Mouse (Mus musculus) neutrophil, adult 65 days (primary cell): ENCODE results near the gene B3gnt8. TPM values are rescaled to one million over a fixed set of nuclear protein-coding genes. Genes with fewer than 3 reads are reported as not detected.

Experiments used
- total RNA-seq: library from RNA; stranded (reverse); gene quantifications from 2 replicates; pipeline ENCODE4 v1.2.4, GENCODE M21; 2023

B3gnt8 gene
- total RNA-seq, result 14.4 and 15.7 TPM in 2 replicates

DNA sequence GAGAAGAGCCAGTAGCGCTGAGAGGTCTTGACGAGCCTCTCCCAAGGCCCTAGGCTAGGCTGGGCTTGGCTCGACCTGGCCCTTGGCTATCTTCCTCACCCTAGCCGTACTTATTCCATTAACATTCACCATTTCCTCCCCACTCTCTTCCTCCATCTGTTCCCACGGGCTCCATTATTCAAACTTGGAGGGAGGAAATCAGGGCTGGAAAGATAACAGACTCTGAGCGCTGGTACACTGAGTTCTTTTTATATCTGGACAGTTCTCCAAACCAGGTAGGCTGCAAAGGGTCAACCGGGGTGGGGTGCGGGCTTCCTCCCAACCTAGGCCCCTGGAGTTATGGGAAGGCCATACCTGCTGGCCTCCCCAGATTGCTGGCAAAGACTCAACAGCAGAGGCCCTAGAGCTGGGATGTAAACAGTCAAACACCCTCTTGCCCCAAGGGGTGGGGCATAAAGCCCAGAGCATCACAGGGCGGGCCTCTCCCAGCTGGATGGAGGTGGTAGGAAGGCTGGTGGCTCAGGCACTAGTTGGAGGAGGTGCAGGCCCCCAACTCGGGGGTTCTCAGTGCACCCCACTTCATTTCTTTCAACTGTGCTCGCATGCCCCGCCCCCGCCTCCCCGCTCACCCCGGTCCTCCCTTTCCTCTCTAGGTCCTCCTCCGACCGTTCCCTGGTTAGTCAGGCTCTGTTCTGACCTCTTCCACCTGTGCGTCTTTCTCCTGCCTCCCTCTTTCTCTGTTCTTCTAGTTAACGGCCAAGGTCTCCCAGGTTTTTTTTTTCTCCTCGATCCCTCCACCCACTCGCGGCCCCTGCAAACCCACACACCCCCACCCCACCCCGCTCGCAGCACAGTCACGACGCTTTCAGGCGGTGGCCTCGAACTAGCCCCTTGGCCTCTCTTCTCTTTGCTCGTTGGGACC, at the start of gene B3gnt8:
TSS of gene B3gnt8 (plus strand) at position 146 of the 922 bp plus-strand sequence.

DNA sequence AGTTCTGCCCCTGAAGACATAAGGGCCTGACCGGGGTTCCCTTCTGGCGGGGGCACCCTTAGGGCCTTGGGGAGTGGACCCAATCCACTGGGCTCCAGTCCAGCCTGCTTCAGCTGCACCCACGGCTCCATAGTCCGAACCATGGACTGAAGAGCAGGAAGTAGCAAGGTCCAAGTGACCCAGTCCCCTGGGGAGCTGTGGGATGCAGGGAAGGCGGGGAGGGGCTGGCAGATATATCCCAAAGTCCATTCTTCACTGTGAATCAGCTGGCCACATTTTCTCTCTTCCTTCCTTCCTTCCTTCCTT, 10.8 kb upstream of the B3gnt8 start, which contains the start of gene Erich4:
TSS of gene Erich4 (minus strand) at position 187 of the 306 bp plus-strand sequence.

DNA sequence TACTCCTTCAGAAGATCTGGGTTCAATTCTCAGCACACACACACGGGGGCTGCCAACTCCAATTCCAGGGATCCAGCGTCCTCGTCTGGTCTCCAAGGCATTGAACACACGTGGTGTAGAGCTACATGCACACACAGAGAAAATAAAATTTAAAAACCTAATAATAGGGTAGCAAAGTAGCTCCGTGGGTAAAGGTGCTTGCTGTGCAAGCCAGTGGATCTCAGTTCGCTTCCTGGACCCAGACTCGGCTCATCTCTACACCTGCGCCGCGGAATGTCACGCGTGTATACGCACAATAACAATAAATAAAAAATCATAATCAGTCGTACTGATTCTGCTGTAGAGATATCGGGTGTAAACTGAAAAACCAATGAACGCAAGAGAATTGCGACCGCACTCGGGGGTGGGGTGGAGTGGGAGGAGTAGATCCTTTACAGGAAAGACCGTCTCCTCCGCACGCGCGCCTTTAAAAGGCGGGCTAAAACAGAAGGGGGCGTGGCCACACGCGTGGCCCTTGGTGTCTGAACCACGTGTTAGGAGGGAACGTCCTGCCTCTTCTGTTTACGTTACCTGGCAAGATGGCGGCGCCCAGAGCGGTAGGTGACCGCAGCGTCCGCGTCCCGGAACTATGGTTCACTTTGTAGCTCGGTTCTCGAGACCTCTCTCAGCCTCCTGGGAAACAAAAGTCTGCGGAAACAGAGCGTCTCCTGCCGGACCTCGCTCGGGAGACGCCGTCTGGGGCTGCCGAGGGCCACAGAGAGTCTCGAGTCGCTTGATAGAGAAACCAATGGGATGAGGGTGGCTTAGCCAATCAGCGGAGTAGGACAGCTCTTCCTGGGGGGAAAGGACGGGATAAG, 7.4 kb upstream of the B3gnt8 start, which contains the start of gene Dmac2:
TSS of gene Dmac2 (plus strand) at position 550 of the 857 bp plus-strand sequence.

GRCm38 (mm10) chr7:25658657-25659472, 32.4 kb downstream of the B3gnt8 start, which contains the start of the genes Bckdha and Exosc5:
Bckdha (minus strand) TSS chr7:25658981.
Exosc5 (plus strand) TSS chr7:25659164.

DNA sequence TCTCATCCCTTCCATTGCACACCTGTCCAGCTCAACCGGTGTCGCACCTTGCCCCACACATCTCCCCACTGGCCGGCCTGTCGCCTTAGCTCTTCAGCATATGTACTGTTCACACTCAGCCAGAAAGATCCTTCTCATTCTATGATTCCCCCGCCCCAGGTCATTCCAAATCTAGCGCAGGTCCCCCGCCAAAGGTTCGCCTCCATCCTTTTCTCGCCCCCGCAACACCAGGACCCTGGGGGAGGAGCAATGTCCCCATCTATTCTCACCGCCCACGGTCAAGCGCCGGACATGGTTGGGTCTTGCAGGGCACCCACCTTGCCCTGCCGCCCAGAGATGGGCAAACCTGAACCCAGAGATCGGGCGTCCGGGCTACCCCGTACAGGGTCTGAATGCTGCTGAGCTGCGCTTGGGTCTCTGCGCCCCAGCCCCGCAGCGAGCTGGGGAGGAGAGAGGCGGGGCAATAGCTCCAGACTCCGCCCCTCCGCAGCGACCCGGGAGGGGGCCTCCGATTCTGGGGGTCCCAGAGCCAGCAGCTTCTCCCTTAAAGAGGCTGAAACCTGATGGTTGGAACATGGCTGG, 48.4 kb downstream of the B3gnt8 start, which contains the start of gene Tmem91:
TSS of gene Tmem91 (minus strand) at position 448 of the 582 bp plus-strand sequence.

DNA sequence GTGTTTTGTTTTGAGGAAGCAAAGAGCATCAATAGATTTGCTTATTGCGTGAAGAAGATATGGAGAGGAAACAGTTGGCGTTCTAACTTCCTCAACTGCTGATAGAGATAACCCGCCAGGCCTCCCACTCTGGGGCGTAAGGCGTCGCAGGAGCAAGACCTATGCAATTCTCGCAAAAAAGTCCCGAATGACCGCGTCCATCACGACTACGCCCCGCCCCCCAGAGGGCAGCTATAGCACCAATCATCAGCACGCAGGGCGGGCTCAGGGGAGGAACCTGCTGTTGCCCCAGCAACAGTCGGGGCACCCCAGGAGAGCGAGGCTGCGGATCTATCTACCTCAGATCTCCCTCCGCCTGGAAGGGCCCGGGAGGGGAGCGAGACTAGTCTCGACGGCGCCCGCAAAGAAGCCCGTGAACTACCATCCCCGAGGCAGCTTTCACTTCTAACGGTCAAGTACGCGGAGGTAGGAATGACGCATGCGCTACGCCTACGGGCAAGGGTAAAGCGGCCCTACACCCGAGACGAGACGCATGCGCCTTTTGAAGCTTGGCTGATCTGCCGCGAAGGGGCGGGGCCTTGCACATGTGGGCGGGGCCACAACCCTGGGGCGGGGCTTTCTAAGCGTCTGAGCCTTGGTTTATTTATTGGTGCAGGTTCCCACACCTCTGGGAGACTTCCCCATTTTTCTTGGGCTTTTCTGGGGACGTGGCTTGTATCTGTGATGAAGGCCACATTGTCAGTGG, 54.2 kb downstream of the B3gnt8 start, which contains the start of gene B9d2:
TSS of gene B9d2 (plus strand) at position 267 of the 745 bp plus-strand sequence.

Other genes with a start within 250 kb of the B3gnt8 start
- 49.2 and 51.6 TPM in 2 replicates for gene Lipe, start 227.9 kb upstream of the B3gnt8 start, total RNA-seq
- not detected in 2 replicates for gene Cxcl17, start 213.8 kb upstream of the B3gnt8 start, total RNA-seq
- gene Ceacam1, start 149.1 kb upstream of the B3gnt8 start, total RNA-seq, result 225 and 283 TPM in 2 replicates
- gene Ceacam2, start 86.8 kb upstream of the B3gnt8 start, total RNA-seq, result 31.1 and 36.1 TPM in 2 replicates
- not detected in 2 replicates for gene Erich4, start 10.8 kb upstream of the B3gnt8 start, total RNA-seq
- 22.0 and 31.8 TPM in 2 replicates for gene Dmac2, start 7.2 kb upstream of the B3gnt8 start, total RNA-seq
- 32.4 and 39.2 TPM in 2 replicates for gene Bckdha, start 32.3 kb downstream of the B3gnt8 start, total RNA-seq
- 22.3 and 26.5 TPM in 2 replicates for gene Exosc5, start 32.5 kb downstream of the B3gnt8 start, total RNA-seq
- 1.3 TPM in 1 of 2 replicates, not detected in the other for gene Tmem91, start 48.5 kb downstream of the B3gnt8 start, total RNA-seq
- gene B9d2, start 54.1 kb downstream of the B3gnt8 start, total RNA-seq, result 25.7 and 26.9 TPM in 2 replicates
- 140 and 147 TPM in 2 replicates for gene Tgfb1, start 60.3 kb downstream of the B3gnt8 start, total RNA-seq
- 72.3 and 86.5 TPM in 2 replicates for gene Ccdc97, start 92.4 kb downstream of the B3gnt8 start, total RNA-seq
- gene Hnrnpul1, start 128.1 kb downstream of the B3gnt8 start, total RNA-seq, result 210 and 238 TPM in 2 replicates
- 1.1 and 2.0 TPM in 2 replicates for gene Axl, start 162.1 kb downstream of the B3gnt8 start, total RNA-seq
- not detected in 2 replicates for gene Cyp2s1, start 190.3 kb downstream of the B3gnt8 start, total RNA-seq